Mouse (Mus musculus) mesoderm, embryonic 11.5 days (tissue): ENCODE data around the gene Arntl2.

Experiments used
- DNase-seq: peaks from one replicate; pipeline ENCODE4 v3.0.0-alpha.2; 2012; ENCODE audit warnings: low read depth, low spot score

The Arntl2 gene

GRCm38 (mm10) chr6:146778055-146778454, 17.8 kb upstream of the Arntl2 start:
- DNase-seq: no peak

GRCm38 (mm10) chr6:146781566-146781965, 14.3 kb upstream of the Arntl2 start:
- DNase-seq: no peak

- DNase-seq: no peak
Observed at GRCm38 (mm10) chr6:146793527-146793926, 2.3 kb upstream of the Arntl2 start.

- DNase-seq: peak; percentile 44
Observed at GRCm38 (mm10) chr6:146795166-146795923, 510 bp upstream of the Arntl2 start.

- no peak for DNase-seq
Observed at GRCm38 (mm10) chr6:146797446-146797845, 1.6 kb downstream of the Arntl2 start.

GRCm38 (mm10) chr6:146809991-146810390, 14.1 kb downstream of the Arntl2 start:
- no peak for DNase-seq

GRCm38 (mm10) chr6:146813007-146813406, 17.2 kb downstream of the Arntl2 start:
- DNase-seq: no peak

- DNase-seq: no peak
Observed at GRCm38 (mm10) chr6:146820177-146820965, 24.5 kb downstream of the Arntl2 start.

GRCm38 (mm10) chr6:146821958-146822357, 26.1 kb downstream of the Arntl2 start:
- DNase-seq: no peak

GRCm38 (mm10) chr6:146824727-146825486, 29.1 kb downstream of the Arntl2 start:
- peak; percentile 74 for DNase-seq

- no peak for DNase-seq
Observed at GRCm38 (mm10) chr6:146825487-146825773, 29.6 kb downstream of the Arntl2 start.

GRCm38 (mm10) chr6:146831320-146831719, 35.5 kb downstream of the Arntl2 start:
- DNase-seq: no peak

- peak; percentile 72 for DNase-seq
Observed at GRCm38 (mm10) chr6:146833485-146834314, 37.8 kb downstream of the Arntl2 start.

- no peak for DNase-seq
Observed at GRCm38 (mm10) chr6:146834342-146834741, 38.5 kb downstream of the Arntl2 start.

- peak; percentile 44 for DNase-seq
Observed at GRCm38 (mm10) chr6:146835784-146836183, 39.9 kb downstream of the Arntl2 start.

GRCm38 (mm10) chr6:146837316-146837715, 41.5 kb downstream of the Arntl2 start:
- DNase-seq: no peak

GRCm38 (mm10) chr6:146838366-146838765, 42.5 kb downstream of the Arntl2 start:
- no peak for DNase-seq

GRCm38 (mm10) chr6:146838863-146839262, 43.0 kb downstream of the Arntl2 start:
- DNase-seq: no peak

- DNase-seq: no peak
Observed at GRCm38 (mm10) chr6:146844867-146845266, 49.0 kb downstream of the Arntl2 start.

- no peak for DNase-seq
Observed at GRCm38 (mm10) chr6:146845347-146845746, 49.5 kb downstream of the Arntl2 start.

- no peak for DNase-seq
Observed at GRCm38 (mm10) chr6:146845961-146846750, 50.3 kb downstream of the Arntl2 start.
